In the genomic region with DNA sequence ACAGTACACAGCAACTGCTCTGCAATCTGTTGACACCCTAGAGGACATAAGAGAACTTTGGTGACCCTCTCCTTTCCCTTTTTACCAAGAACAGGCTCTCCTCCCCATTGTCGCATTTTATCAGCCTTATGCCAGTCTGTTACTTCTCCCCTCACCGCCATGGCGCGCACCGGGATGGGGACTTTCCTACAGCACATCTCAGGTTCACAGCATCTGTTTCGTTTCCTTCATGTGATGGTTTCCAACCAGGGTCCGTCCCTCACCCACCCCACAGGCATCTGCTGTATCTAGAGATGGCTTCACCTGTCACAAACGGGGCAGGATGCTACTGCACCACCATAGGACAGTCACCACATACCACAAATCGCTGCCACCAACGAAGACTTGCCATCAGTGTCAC, we compare ENCODE assay signal across 50 mouse cellular contexts. TPM values are rescaled to one million over a fixed set of nuclear protein-coding genes. Genes with fewer than 3 reads are reported as not detected.
"Had no signal": no experiment of that assay in that cellular context is flagged by ENCODE, and none has a peak within 500 bp of the region (broad histone marks: within the 10 kb centered on the region; RNA-seq: fewer than 3 reads in every experiment).

No protein-coding gene starts in this region.

- H3K4me1 ChIP-seq: hindbrain, embryonic 10.5 days; hindbrain, embryonic 12.5 days; hindbrain, embryonic 13.5 days; hindbrain, embryonic 15.5 days; intestine, embryonic 15.5 days; kidney, embryonic 15.5 days had no signal

- H3K27me3 ChIP-seq: heart, embryonic 12.5 days; heart, embryonic 13.5 days; heart, embryonic 15.5 days; hindbrain, embryonic 12.5 days; hindbrain, embryonic 13.5 days; hindbrain, embryonic 15.5 days; intestine, embryonic 15.5 days; kidney, embryonic 15.5 days had no signal

- H3K9ac ChIP-seq: heart, embryonic 12.5 days; heart, embryonic 13.5 days; heart, embryonic 15.5 days; hindbrain, embryonic 12.5 days; hindbrain, embryonic 13.5 days; hindbrain, embryonic 14.5 days; hindbrain, embryonic 15.5 days; intestine, embryonic 15.5 days; kidney, embryonic 15.5 days had no signal

- H3K4me3 ChIP-seq: heart, embryonic 10.5 days; heart, embryonic 12.5 days; heart, embryonic 13.5 days; heart, embryonic 15.5 days; hindbrain, embryonic 10.5 days; hindbrain, embryonic 12.5 days; hindbrain, embryonic 13.5 days; hindbrain, embryonic 15.5 days; intestine, embryonic 15.5 days; kidney, embryonic 15.5 days; layer of hippocampus, adult 2 months; left cerebral cortex, adult 2 months had no signal

- H3K4me2 ChIP-seq: heart, embryonic 12.5 days; heart, embryonic 13.5 days; heart, embryonic 15.5 days; hindbrain, embryonic 12.5 days; hindbrain, embryonic 13.5 days; hindbrain, embryonic 14.5 days; hindbrain, embryonic 15.5 days; intestine, embryonic 15.5 days; kidney, embryonic 15.5 days had no signal

- H3K27ac ChIP-seq: heart, embryonic 10.5 days; hindbrain, embryonic 10.5 days; hindbrain, embryonic 12.5 days; hindbrain, embryonic 13.5 days; hindbrain, embryonic 14.5 days; hindbrain, embryonic 15.5 days; hindbrain, postnatal 0 days; intestine, embryonic 15.5 days; kidney, embryonic 15.5 days; kidney, postnatal 0 days; layer of hippocampus, adult 2 months; left cerebral cortex, adult 2 months had no signal

- DNase-seq: heart, postnatal 10 days; heart, postnatal 14 days; heart, postnatal 36 days; kidney, adult 11 months; kidney, adult 18-20 months; kidney, adult 2 months; kidney, adult 8-10 months; kidney, adult 9 months; kidney, postnatal 10 days; kidney, postnatal 14 days; kidney, postnatal 25 days; kidney, postnatal 36 days; kidney, postnatal 4 days; layer of hippocampus, adult 9-11 months; layer of hippocampus, postnatal 36 days had no signal

- H3K9me3 ChIP-seq: heart, embryonic 10.5 days; heart, embryonic 12.5 days; heart, embryonic 13.5 days; heart, embryonic 15.5 days; hindbrain, embryonic 10.5 days; hindbrain, embryonic 12.5 days; hindbrain, embryonic 13.5 days; hindbrain, embryonic 15.5 days; intestine, embryonic 15.5 days; kidney, embryonic 15.5 days had no signal

- ATAC-seq: hindbrain, embryonic 16.5 days; hindbrain, postnatal 0 days; inflammation-experienced regulatory T-cells, adult 6 months; intestine, embryonic 15.5 days; intestine, embryonic 16.5 days; intestine, postnatal 0 days had no signal

RNA-seq across cellular contexts. Expression of gene 1700011L22Rik, which starts 26.6 kb away (rescaled TPM):
- total RNA-seq: heart, postnatal 10 days; heart, postnatal 14 days; heart, postnatal 25 days; heart, postnatal 36 days; hematopoietic stem cell, adult 5-6 weeks; hindbrain, postnatal 0 days; layer of hippocampus, adult 18-20 months; layer of hippocampus, adult 2 months; layer of hippocampus, adult 8-10 months; layer of hippocampus, postnatal 10 days; layer of hippocampus, postnatal 14 days; layer of hippocampus, postnatal 25 days; layer of hippocampus, postnatal 36 days; left cerebral cortex, adult 18-20 months; left cerebral cortex, adult 2 months; left cerebral cortex, adult 8-10 months had no signal
- polyA plus RNA-seq: heart, embryonic 10.5 days; heart, embryonic 12.5 days; heart, embryonic 13.5 days; heart, embryonic 14.5 days; heart, embryonic 15.5 days; heart, embryonic 16.5 days; hindbrain, embryonic 10.5 days; hindbrain, embryonic 11.5 days; hindbrain, embryonic 12.5 days; hindbrain, embryonic 13.5 days; hindbrain, embryonic 14.5 days; hindbrain, embryonic 15.5 days; hindbrain, embryonic 16.5 days; inflammation-experienced regulatory T-cells, adult 6 months; intestine, embryonic 14.5 days; intestine, embryonic 15.5 days; intestine, embryonic 16.5 days; intestine, postnatal 0 days; kidney, adult 2 months; kidney, embryonic 14.5 days; kidney, embryonic 15.5 days; kidney, embryonic 16.5 days; kidney, postnatal 0 days; large intestine, adult 2 months had no signal
